Mouse (Mus musculus): Measurements from ENCODE around the gene Actr3b.

The Actr3b gene

DNA sequence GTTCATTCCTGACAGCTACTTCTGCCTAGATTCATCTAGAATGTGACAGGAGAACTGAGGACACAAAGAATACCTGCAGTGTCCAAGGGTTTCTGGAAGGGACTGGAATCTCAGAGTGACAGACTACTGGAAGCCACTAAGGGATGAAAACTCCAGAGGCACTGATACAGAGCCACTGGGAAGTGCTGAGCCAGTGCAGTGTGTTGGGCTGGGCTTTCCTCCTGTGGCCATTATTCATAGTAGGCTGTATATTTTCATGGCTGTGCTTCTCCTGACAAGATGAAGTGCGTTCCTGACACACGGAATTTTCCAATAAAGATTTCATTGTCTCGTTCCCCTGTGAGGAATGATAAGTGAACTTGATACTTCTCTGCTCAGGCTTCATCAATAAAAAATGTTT, 126.9 kb downstream of the Actr3b start:
- DNase-seq (ENCODE audit: low read depth, low spot score), result no peak

DNA sequence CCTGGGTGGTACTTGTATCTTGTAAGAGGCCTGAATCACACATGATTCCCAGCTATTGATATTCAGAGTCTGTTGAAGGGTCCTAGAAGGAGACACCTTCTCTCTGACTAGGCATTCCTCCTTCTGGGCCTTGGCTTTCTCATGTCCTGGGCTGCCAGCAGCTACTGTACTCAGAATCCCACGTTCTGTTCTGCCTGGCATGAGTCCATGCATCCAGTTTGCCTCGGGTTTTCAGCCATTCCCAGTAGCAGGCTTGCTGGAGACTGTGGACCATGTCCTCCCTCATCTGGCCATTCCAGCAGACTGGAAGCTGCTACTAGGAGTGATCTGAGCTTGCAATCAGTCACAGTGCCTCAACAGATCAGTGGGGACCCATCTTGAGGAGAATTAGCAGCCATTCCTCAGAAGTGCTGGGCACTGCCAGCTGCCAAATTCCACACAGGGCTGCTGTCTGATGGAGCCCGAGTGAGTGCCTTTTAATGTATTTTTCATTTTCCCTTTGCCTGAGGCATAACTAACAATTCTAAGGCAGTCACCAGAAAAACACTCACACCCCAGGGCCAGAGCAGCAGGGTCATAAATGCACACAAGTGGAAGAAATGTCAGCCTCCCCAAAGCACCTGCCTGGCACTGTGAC, 130.1 kb downstream of the Actr3b start:
- peak; percentile 31 for DNase-seq (ENCODE audit: low read depth, low spot score)

DNA sequence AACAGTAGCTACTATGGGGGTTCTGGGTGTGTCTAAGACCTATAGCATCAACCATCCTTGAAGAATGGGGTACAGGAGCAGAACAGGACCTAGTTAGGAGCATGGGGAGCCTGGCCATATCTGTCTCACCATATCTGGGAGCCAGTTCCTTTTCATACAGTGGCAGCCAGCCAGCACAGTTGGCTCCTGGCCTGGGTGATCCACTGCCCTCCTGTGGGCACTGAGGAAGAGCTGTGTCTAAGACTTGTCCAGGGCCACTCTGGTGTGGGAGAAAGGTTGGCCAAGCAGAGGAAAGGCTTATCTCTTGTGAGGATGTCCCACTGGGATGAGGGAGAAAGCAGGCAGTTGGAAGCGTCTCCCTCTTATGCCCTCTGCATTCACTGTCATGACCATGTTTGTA, 131.5 kb downstream of the Actr3b start:
- peak; percentile 36 for DNase-seq (ENCODE audit: low read depth, low spot score)

Measured in brain, adult 2 months (tissue).